Mouse (Mus musculus) kidney, embryonic 16.5 days (tissue): ENCODE measurements around the gene Dennd1a. TPM values are rescaled to one million over a fixed set of nuclear protein-coding genes. Genes with fewer than 3 reads are reported as not detected.
A peak's percentile ranks its signal among the peaks of the same experiment; 100 is the strongest.

Source experiments
- ATAC-seq: fragments of 200-750 bp; cut with Nextera tagmentation; 2 replicates; pipeline ENCODE4 v1.8.0; 2017; ENCODE audit warnings: moderate TSS enrichment; ENCODE audit not compliant: low FRiP score, low TSS enrichment
- H3K27ac ChIP-seq: fragments of 300-500 bp; sonication (generic); 2 replicates; pipeline ENCODE4 v1.5.1; 2014; ENCODE audit warnings: low read length
- H3K27me3 ChIP-seq: fragments of 300-500 bp; sonication (generic); 2 replicates; pipeline ENCODE4 v1.6.1; 2014; ENCODE audit warnings: low read length, control low read depth, mixed read lengths; ENCODE audit not compliant: insufficient read depth
- H3K36me3 ChIP-seq: fragments of 300-500 bp; sonication (generic); 2 replicates; pipeline ENCODE4 v1.6.1; 2014; ENCODE audit warnings: low read length, control low read depth, mixed read lengths; ENCODE audit not compliant: insufficient read depth
- H3K4me1 ChIP-seq: fragments of 300-500 bp; sonication (generic); 2 replicates; pipeline ENCODE4 v1.6.1; 2014; ENCODE audit warnings: low read length, control low read depth, mixed read lengths; ENCODE audit not compliant: insufficient read depth
- H3K4me2 ChIP-seq: fragments of 300-500 bp; sonication (generic); replicated peaks from 2 replicates; pipeline ENCODE4 v1.6.1; 2014; ENCODE audit warnings: low read depth, low read length
- H3K4me3 ChIP-seq: fragments of 300-500 bp; sonication (generic); 2 replicates; pipeline ENCODE4 v1.5.1; 2014; ENCODE audit warnings: mild to moderate bottlenecking, low read length
- H3K9ac ChIP-seq: fragments of 300-500 bp; sonication (generic); replicated peaks from 2 replicates; pipeline ENCODE4 v1.6.1; 2014; ENCODE audit warnings: low read length
- H3K9me3 ChIP-seq: fragments of 300-500 bp; sonication (generic); 2 replicates; pipeline ENCODE4 v1.6.1; 2016; ENCODE audit warnings: low read length, control low read depth
- WGBS: fragments of 180-500 bp; shearing (Covaris S2); extraction: QIAGEN DNeasy Blood & Tissue Kit; methylation state at CpG from one replicate; pipeline ENCODE4 v1.1.7; 2014; 5-methylcytosine and 5-hydroxymethylcytosine counted together
- polyA plus RNA-seq: library from polyadenylated mRNA; unstranded; fragments of >200 nt; fragmentation: Nextera tagmentation; extraction: Ambion mirVana; gene quantifications from 2 replicates; pipeline ENCODE4 v1.2.1, GENCODE M21; 2015

Gene Dennd1a
- polyA plus RNA-seq, 1 experiment from 2014 or later = 14.3 TPM

DNA sequence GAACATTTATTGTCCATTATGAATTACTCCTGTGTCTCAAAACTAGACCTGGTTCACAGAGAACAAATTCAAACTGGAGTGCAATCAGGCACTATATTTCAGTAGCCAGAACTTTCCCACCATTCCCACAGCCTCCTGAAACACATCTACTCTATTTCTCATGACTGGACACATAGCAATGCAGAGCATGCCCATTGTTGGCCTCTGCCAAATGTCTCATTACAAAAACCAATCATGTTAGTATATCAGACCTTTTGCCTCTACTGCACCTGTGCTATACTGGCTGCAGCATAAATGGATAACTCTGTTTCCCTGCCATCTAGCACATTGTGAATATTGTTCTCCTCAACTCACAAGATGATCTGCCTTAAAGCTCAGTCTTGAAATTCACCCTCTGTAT lies 238.2 kb downstream of the Dennd1a start:
- ATAC-seq = no peak
- H3K4me3 ChIP-seq = no peak overlapping the region
- no peaks in the 10 kb centered on the region for H3K36me3 ChIP-seq
- H3K27me3 ChIP-seq = no peaks in the 10 kb centered on the region
- H3K4me2 ChIP-seq = no peak overlapping the region
- no peaks in the 10 kb centered on the region for H3K9me3 ChIP-seq
- H3K27ac ChIP-seq = no peak overlapping the region
- H3K4me1 ChIP-seq = peaks cover 8% of the 10 kb centered on the region; the same call in 1 of the 2 replicates
- H3K9ac ChIP-seq = no peak overlapping the region

DNA sequence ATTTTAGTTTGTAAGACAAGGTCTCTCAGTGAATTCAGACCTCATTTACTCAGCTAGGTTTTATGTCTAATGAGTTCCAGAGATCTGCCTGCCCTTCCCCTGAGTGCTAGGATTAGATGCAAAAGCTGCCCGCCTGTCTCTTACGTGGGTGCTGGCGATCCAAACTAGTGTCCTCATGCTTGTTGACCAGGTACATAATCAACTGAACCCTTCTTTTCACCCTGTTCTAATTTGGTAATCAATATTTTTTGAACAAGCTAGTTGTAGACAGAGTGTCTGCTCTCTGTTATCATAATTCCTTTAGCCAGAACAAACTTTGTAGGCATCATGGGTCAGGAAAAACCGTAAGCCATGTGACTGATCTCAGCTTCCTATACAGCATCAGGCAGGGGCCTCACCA lies 241.9 kb downstream of the Dennd1a start:
- WGBS = 93% methylated on average over 4 of the region's 4 CpGs
- no peak overlapping the region for H3K4me3 ChIP-seq
- ATAC-seq = no peak

DNA sequence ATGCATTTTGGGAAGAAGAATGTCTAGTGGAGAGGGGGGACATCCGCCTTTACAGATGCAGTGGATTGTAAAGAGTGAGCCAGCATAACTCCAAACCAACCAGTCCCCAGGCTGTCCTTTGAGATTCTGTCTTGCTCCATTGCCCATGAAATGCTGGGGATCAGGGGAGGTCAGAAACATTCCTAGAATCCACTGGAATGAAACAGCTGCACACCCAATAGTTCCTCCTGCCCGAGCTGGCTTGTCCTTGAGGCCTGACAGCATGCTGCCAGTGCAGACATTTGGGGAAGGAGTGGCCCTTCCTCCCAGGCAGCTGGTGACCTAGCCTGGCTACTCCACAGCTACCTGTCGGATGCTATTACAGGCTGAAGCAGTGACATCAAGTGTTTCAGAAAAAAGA lies 246.3 kb downstream of the Dennd1a start:
- Histone ChIP-seq H3K9me3 (no peaks in the 10 kb centered on the region), H3K4me1 (peaks cover 16% of the 10 kb centered on the region; the same call in 1 of the 2 replicates), H3K4me3 (no peak overlapping the region), H3K27ac (peak overlapping the region; percentile 68; the same call in 1 of the 2 replicates), H3K4me2 (no peak overlapping the region), H3K9ac (no peak overlapping the region), H3K27me3 (no peaks in the 10 kb centered on the region), H3K36me3 (no peaks in the 10 kb centered on the region)
- WGBS = 32% methylated on average over 3 of the region's 3 CpGs
- peak; percentile 99 for ATAC-seq

More for the DNA sequence above, 241.9 kb downstream of the Dennd1a start:
- Histone ChIP-seq H3K4me1 (peaks cover 14% of the 10 kb centered on the region; the same call in 1 of the 2 replicates), H3K27me3 (no peaks in the 10 kb centered on the region), H3K9ac (no peak overlapping the region), H3K36me3 (no peaks in the 10 kb centered on the region), H3K9me3 (no peaks in the 10 kb centered on the region), H3K4me2 (no peak overlapping the region), H3K27ac (no peak overlapping the region)

DNA sequence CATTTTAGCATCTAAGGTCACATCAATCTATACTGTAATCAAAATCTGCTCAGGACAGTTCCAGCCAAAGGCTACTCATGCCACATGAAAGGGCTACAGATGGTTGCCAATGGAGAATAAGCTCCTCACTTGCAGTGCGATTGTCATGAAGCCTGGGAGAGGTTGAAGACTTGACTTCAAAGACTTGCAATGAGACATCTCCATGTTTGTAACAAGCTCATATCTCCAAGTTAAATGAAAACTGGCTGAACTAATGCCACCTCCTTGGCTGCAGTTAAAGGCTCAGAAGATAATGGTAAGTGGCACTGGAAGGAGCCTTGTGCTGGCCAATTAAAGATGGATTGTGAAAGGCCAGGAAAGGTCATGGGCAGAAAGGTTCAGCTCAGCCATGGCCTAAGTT lies 247.6 kb downstream of the Dennd1a start:
- 100% methylated on average over 1 of the region's 1 CpGs for WGBS
- no peaks in the 10 kb centered on the region for H3K36me3 ChIP-seq
- no peak overlapping the region for H3K4me2 ChIP-seq
- no peaks in the 10 kb centered on the region for H3K9me3 ChIP-seq
- no peak for ATAC-seq
- H3K4me3 ChIP-seq = no peak overlapping the region
- no peaks in the 10 kb centered on the region for H3K27me3 ChIP-seq
- H3K27ac ChIP-seq = no peak overlapping the region
- H3K9ac ChIP-seq = no peak overlapping the region
- peaks cover 16% of the 10 kb centered on the region; the same call in 1 of the 2 replicates for H3K4me1 ChIP-seq

DNA sequence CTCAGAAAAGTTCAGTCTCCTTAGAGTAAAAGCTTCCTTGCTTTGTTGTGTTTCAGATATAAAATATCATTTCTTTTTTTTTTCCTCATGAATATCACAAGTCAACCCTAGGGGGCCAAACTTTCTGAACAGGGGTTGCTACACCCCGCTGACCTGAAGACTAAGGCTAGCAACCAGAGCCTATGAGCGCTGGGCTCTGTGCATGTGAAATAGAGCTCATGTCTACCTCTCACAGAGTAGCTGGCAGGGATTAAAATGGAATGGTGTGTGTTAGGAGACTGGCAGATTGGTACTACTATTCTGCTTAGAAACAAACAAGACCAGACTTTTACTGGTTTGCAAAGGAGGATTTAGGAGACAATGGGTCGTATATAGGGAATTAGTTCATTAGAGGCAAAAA lies 258.9 kb downstream of the Dennd1a start:
- H3K36me3 ChIP-seq = no peaks in the 10 kb centered on the region
- H3K9ac ChIP-seq = no peak overlapping the region
- no peak overlapping the region for H3K4me3 ChIP-seq
- H3K4me1 ChIP-seq = no peaks in the 10 kb centered on the region; the same call in 1 of the 2 replicates
- H3K9me3 ChIP-seq = no peaks in the 10 kb centered on the region
- WGBS = 87% methylated on average over 3 of the region's 3 CpGs
- no peak for ATAC-seq
- no peak overlapping the region for H3K27ac ChIP-seq
- H3K27me3 ChIP-seq = no peaks in the 10 kb centered on the region
- no peak overlapping the region for H3K4me2 ChIP-seq

DNA sequence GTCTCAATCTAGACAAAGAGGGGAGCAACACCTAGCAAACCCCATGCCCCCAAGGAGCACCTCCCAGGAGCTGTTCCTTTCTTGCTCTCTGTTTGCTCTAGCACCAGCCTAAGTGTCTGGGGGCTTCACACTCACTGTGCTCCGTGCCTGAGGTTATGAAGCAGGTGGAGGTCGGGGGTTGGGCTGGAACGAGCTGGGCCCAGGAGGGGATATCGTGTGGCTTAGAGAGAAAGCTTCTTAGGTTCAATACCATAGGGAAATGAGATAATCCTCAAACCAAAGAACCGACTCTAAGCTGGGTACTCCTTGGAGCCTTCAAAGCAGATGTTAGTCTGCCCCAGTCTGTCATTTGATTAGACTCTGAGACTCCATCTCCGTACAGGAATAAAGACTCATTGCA lies 261.6 kb downstream of the Dennd1a start:
- Histone ChIP-seq H3K27ac (no peak overlapping the region), H3K36me3 (no peaks in the 10 kb centered on the region), H3K27me3 (no peaks in the 10 kb centered on the region), H3K9me3 (no peaks in the 10 kb centered on the region), H3K4me3 (no peak overlapping the region), H3K4me1 (peaks cover 5% of the 10 kb centered on the region; the same call in 1 of the 2 replicates), H3K9ac (no peak overlapping the region), H3K4me2 (no peak overlapping the region)
- ATAC-seq = no peak
- 53% methylated on average over 6 of the region's 6 CpGs for WGBS

DNA sequence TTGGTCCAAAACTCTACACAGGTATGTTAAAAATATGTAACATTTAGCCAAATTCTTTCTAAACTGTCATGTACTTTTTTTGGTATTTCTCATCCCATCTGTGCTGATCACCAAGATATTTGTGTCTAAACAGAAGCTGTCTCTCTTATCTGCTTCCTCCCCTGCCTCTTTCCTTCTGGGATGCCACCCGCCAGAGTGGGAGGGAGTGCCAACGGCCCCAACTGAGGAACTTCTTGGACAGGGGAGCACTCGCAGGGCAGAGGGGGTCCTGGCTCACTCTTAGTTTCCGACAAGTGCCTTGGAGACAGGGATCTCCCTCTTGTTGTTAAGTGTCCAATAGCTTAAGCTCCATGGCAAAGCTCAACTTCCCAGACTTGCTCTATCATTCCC lies 263.5 kb downstream of the Dennd1a start:
- 72% methylated on average over 4 of the region's 4 CpGs for WGBS
- no peaks in the 10 kb centered on the region for H3K27me3 ChIP-seq
- H3K4me3 ChIP-seq = no peak overlapping the region
- no peak for ATAC-seq
- H3K27ac ChIP-seq = no peak overlapping the region
- no peak overlapping the region for H3K9ac ChIP-seq
- no peak overlapping the region for H3K4me2 ChIP-seq
- no peaks in the 10 kb centered on the region for H3K36me3 ChIP-seq
- no peaks in the 10 kb centered on the region for H3K9me3 ChIP-seq
- H3K4me1 ChIP-seq = peaks cover 5% of the 10 kb centered on the region; the same call in 1 of the 2 replicates

DNA sequence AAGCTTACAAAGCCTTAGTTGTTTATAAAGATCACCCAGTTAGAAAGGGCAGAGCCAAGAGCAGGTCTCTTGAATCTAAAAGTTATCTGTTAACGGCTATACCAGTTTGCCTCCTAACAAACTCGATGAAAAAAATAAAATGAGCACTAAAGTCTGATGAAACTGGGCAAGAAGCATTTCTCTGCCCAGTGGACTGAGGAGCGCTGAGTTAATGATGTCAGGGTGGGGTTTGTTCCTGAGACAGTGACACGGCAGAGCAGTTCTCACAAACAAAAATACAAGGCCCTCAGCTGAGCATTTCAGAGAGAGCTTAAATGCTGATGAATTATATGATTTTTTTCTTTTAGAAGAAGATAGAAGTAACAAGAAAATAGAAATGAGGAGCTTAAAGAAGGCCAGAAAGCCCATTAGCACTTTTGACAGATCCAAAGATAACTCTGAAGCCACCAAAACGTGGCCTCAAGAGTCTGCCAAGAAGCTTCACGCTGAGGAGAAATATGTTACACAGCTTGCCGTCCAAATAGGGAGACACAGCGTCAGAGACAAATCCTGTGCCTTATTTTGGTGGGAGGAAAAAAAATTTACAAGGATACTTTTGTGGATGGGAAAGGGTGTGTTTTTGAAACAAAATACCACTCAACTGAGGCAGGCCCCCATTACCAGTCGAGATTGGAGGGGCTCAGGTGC lies 264.0 kb downstream of the Dennd1a start:
- Histone ChIP-seq H3K9me3 (no peaks in the 10 kb centered on the region), H3K9ac (no peak overlapping the region), H3K4me1 (peaks cover 5% of the 10 kb centered on the region; the same call in 1 of the 2 replicates), H3K4me2 (no peak overlapping the region), H3K4me3 (no peak overlapping the region), H3K27ac (no peak overlapping the region), H3K36me3 (no peaks in the 10 kb centered on the region), H3K27me3 (no peaks in the 10 kb centered on the region)
- no peak for ATAC-seq
- WGBS = 63% methylated on average over 9 of the region's 9 CpGs

DNA sequence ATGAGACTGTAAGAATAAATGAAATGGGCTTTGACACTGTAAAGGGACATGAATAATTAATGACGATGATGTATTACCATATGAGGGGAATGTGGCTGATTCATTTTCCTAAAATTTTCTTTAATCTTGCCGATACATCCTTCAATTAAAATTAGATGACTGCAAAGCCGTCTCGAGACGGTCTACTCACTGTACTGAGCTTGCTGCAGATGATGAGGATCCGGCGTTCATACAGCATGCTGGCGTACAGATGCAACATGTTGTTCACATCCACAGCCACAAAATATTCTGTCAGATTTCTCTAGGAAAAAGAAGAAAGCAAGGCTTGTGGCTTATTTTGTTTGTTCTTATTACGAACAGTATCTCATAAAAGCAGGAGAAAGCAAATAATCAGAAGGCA lies 266.0 kb downstream of the Dennd1a start:
- H3K27ac ChIP-seq = no peak overlapping the region
- no peaks in the 10 kb centered on the region for H3K36me3 ChIP-seq
- no peak overlapping the region for H3K9ac ChIP-seq
- ATAC-seq = no peak
- H3K4me3 ChIP-seq = no peak overlapping the region
- WGBS = 93% methylated on average over 9 of the region's 9 CpGs
- H3K4me2 ChIP-seq = no peak overlapping the region
- no peaks in the 10 kb centered on the region for H3K9me3 ChIP-seq
- H3K4me1 ChIP-seq = peaks cover 5% of the 10 kb centered on the region; the same call in 1 of the 2 replicates
- H3K27me3 ChIP-seq = no peaks in the 10 kb centered on the region

DNA sequence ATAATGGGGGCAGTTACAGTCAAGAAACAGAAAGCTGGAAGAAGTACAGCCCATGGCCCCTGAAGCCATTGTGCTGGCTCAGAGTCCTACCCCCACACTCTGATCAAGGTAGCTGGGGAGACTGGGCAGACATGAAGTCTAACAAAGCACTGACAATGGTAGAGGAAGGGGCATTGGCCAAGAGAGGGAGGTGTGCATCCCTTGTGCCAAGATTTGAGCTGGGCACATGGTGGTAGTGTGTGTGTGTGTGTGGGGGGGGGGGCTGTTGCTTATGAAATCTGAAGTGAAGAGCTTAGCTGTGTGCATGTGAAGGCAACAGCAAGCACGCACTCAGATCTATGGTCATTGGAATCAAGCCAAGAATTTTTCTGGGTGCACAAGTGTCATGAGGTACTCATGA lies 272.5 kb downstream of the Dennd1a start:
- no peak overlapping the region for H3K27ac ChIP-seq
- ATAC-seq = no peak
- no peaks in the 10 kb centered on the region for H3K27me3 ChIP-seq
- H3K4me1 ChIP-seq = peaks cover 8% of the 10 kb centered on the region; the same call in 1 of the 2 replicates
- H3K4me3 ChIP-seq = no peak overlapping the region
- H3K4me2 ChIP-seq = no peak overlapping the region
- no peak overlapping the region for H3K9ac ChIP-seq
- H3K36me3 ChIP-seq = no peaks in the 10 kb centered on the region
- no peaks in the 10 kb centered on the region for H3K9me3 ChIP-seq
- 84% methylated on average over 1 of the region's 1 CpGs for WGBS
